Mouse (Mus musculus) lung, postnatal 10 days (tissue): ENCODE measurements around the gene Cela1.

Experiments
- DNase-seq: peaks from one replicate; pipeline ENCODE4 v3.0.0; 2021

Gene Cela1

GRCm38 (mm10) chr15:100632323-100632722 lies 55.4 kb downstream of the Cela1 start:
- DNase-seq = no peak

- DNase-seq = no peak
Measured at GRCm38 (mm10) chr15:100631454-100632170, 56.1 kb downstream of the Cela1 start.

GRCm38 (mm10) chr15:100630126-100630525 lies 57.6 kb downstream of the Cela1 start:
- no peak for DNase-seq

- peak; percentile 55 for DNase-seq
Measured at GRCm38 (mm10) chr15:100628797-100629196, 58.9 kb downstream of the Cela1 start.

GRCm38 (mm10) chr15:100627774-100628370 lies 59.8 kb downstream of the Cela1 start:
- peak; percentile 48 for DNase-seq

GRCm38 (mm10) chr15:100627287-100627686 lies 60.4 kb downstream of the Cela1 start:
- DNase-seq = no peak

GRCm38 (mm10) chr15:100624435-100624834 lies 63.3 kb downstream of the Cela1 start:
- DNase-seq = no peak
